Mouse (Mus musculus) MEL (cell line): ENCODE measurements around the gene Uaca. TPM values are rescaled to one million over a fixed set of nuclear protein-coding genes. Genes with fewer than 3 reads are reported as not detected.

ENCODE experiments used
- DNase-seq: peaks from one replicate; pipeline ENCODE4 v3.0.0; 2011; ENCODE audit warnings: low read depth, low spot score
- H3K27ac ChIP-seq: 2 replicates; pipeline ENCODE4 v1.5.1; 2012; ENCODE audit warnings: low read depth, mild to moderate bottlenecking, control low read depth, low read length, moderate library complexity; ENCODE audit not compliant: control insufficient read depth
- H3K27me3 ChIP-seq, 2 experiments: fragments of 150-350 bp in 1 of 2; sonication (generic) in 1 of 2; 2 replicates each; pipeline ENCODE4 v1.6.1; 2012; ENCODE audit warnings: low read length in 2 of 2, mild to moderate bottlenecking in 2 of 2, improper control_type of control experiment in 1 of 2, moderate library complexity in 1 of 2; ENCODE audit not compliant: insufficient read depth in 2 of 2, control insufficient read depth in 1 of 2
- H3K36me3 ChIP-seq, 2 experiments: 2 replicates each; pipeline ENCODE4 v1.6.1; 2012 to 2014; ENCODE audit warnings: low read length in 2 of 2, improper control_type of control experiment in 1 of 2, inconsistent platforms in 1 of 2, mild to moderate bottlenecking in 1 of 2; ENCODE audit not compliant: insufficient read depth in 2 of 2, control insufficient read depth in 1 of 2
- H3K4me1 ChIP-seq, 2 experiments: fragments of 150-350 bp in 1 of 2; sonication (generic) in 1 of 2; 2 replicates each; pipeline ENCODE4 v1.6.1; 2012; ENCODE audit warnings: low read length in 2 of 2, improper control_type of control experiment in 1 of 2, mild to moderate bottlenecking in 1 of 2; ENCODE audit not compliant: insufficient read depth in 2 of 2, control insufficient read depth in 1 of 2
- H3K4me3 ChIP-seq, 2 experiments: fragments of 150-350 bp in 1 of 2; sonication (generic) in 1 of 2; 2 replicates each; pipeline ENCODE4 v1.5.1; 2012; ENCODE audit warnings: low read depth in 2 of 2, low read length in 2 of 2, mild to moderate bottlenecking in 2 of 2, moderate library complexity in 2 of 2, control low read depth in 1 of 2, improper control_type of control experiment in 1 of 2; ENCODE audit not compliant: control insufficient read depth in 1 of 2, insufficient read depth in 1 of 2
- H3K79me2 ChIP-seq: 2 replicates; pipeline ENCODE4 v1.6.1; 2012; ENCODE audit warnings: mild to moderate bottlenecking, low read length, moderate library complexity; ENCODE audit not compliant: control insufficient read depth, poor library complexity, insufficient read depth
- H3K9ac ChIP-seq: 2 replicates; pipeline ENCODE4 v1.6.1; 2012; ENCODE audit warnings: low read depth, mild to moderate bottlenecking, control low read depth, low read length, moderate library complexity; ENCODE audit not compliant: control insufficient read depth, poor library complexity, severe bottlenecking
- H3K9me3 ChIP-seq: fragments of 150-350 bp; sonication (generic); replicated peaks from 2 replicates; pipeline ENCODE4 v1.6.1; 2012; ENCODE audit warnings: mild to moderate bottlenecking, low read length, improper control_type of control experiment, moderate library complexity; ENCODE audit not compliant: insufficient read depth
- BHLHE40 ChIP-seq: IDR thresholded peaks from 2 replicates; pipeline ENCODE4 v1.6.1; 2012; ENCODE audit warnings: low read depth, mild to moderate bottlenecking, inconsistent platforms, low read length, improper control_type of control experiment, borderline replicate concordance
- CHD1 ChIP-seq: IDR thresholded peaks from 2 replicates; pipeline ENCODE4 v1.6.1; 2012; ENCODE audit warnings: low read depth, mild to moderate bottlenecking, inconsistent platforms, low read length, improper control_type of control experiment
- CHD2 ChIP-seq: IDR thresholded peaks from 2 replicates; pipeline ENCODE4 v1.6.1; 2011; ENCODE audit warnings: low read length, improper control_type of control experiment
- CTCF ChIP-seq, 3 experiments: IDR thresholded peaks in 2 of 3; conservative IDR thresholded peaks in 1 of 3; 2 replicates each; pipeline ENCODE4 v1.5.1; 2011 to 2012; ENCODE audit warnings: low read length in 3 of 3, low read depth in 2 of 3, mild to moderate bottlenecking in 2 of 3, improper control_type of control experiment in 1 of 3, inconsistent platforms in 1 of 3, mixed read lengths in 1 of 3, moderate library complexity in 1 of 3; ENCODE audit not compliant: control insufficient read depth in 1 of 3, insufficient read depth in 1 of 3, poor library complexity in 1 of 3, severe bottlenecking in 1 of 3
- EP300 ChIP-seq, 2 experiments: IDR thresholded peaks; 2 replicates each; pipeline ENCODE4 v1.6.1; 2011; ENCODE audit warnings: improper control_type of control experiment in 2 of 2, low read length in 2 of 2, low read depth in 1 of 2, mild to moderate bottlenecking in 1 of 2
- GABPA ChIP-seq: IDR thresholded peaks from 2 replicates; pipeline ENCODE4 v1.6.1; 2012; ENCODE audit warnings: low read depth, mild to moderate bottlenecking, inconsistent platforms, low read length, improper control_type of control experiment, moderate library complexity
- HCFC1 ChIP-seq: IDR thresholded peaks from 2 replicates; pipeline ENCODE4 v1.6.1; 2012; ENCODE audit warnings: low read depth, mild to moderate bottlenecking, inconsistent platforms, low read length, improper control_type of control experiment, moderate library complexity
- JUND ChIP-seq: IDR thresholded peaks from 2 replicates; pipeline ENCODE4 v1.6.1; 2011; ENCODE audit warnings: low read depth, mild to moderate bottlenecking, improper control_type of control experiment, low read length
- MAX ChIP-seq: IDR thresholded peaks from 2 replicates; pipeline ENCODE4 v1.6.1; 2011; ENCODE audit warnings: low read length, improper control_type of control experiment
- MAZ ChIP-seq: IDR thresholded peaks from 2 replicates; pipeline ENCODE4 v1.6.1; 2012; ENCODE audit warnings: low read depth, mild to moderate bottlenecking, inconsistent platforms, low read length, improper control_type of control experiment
- MXI1 ChIP-seq: IDR thresholded peaks from 2 replicates; pipeline ENCODE4 v1.6.1; 2011; ENCODE audit warnings: mild to moderate bottlenecking, low read depth, low read length, improper control_type of control experiment
- MYB ChIP-seq: IDR thresholded peaks from 2 replicates; pipeline ENCODE4 v1.6.1; 2011; ENCODE audit warnings: mild to moderate bottlenecking, low read depth, low read length, improper control_type of control experiment
- MYC ChIP-seq: IDR thresholded peaks from 2 replicates; pipeline ENCODE4 v1.6.1; 2011; ENCODE audit warnings: low read depth, mild to moderate bottlenecking, low read length, improper control_type of control experiment, moderate library complexity
- POLR2A ChIP-seq, 2 experiments: IDR thresholded peaks; 2 replicates each; pipeline ENCODE4 v1.6.1; 2011 to 2012; ENCODE audit warnings: low read length in 2 of 2, mild to moderate bottlenecking in 2 of 2, control low read depth in 1 of 2, improper control_type of control experiment in 1 of 2, low read depth in 1 of 2, moderate library complexity in 1 of 2; ENCODE audit not compliant: control insufficient read depth in 1 of 2, insufficient read depth in 1 of 2, poor library complexity in 1 of 2
- POLR2AphosphoS2 ChIP-seq: IDR thresholded peaks from 2 replicates; pipeline ENCODE4 v1.6.1; 2011; ENCODE audit warnings: low read length, improper control_type of control experiment
- RCOR1 ChIP-seq: IDR thresholded peaks from 2 replicates; pipeline ENCODE4 v1.6.1; 2012; ENCODE audit warnings: low read depth, mild to moderate bottlenecking, inconsistent platforms, low read length, improper control_type of control experiment
- TBP ChIP-seq: IDR thresholded peaks from 2 replicates; pipeline ENCODE4 v1.8.0; 2011; ENCODE audit warnings: low read depth, low read length, improper control_type of control experiment
- UBTF ChIP-seq: IDR thresholded peaks from 2 replicates; pipeline ENCODE4 v1.6.1; 2012; ENCODE audit warnings: low read depth, mild to moderate bottlenecking, inconsistent platforms, low read length, improper control_type of control experiment, moderate library complexity, borderline replicate concordance; ENCODE audit not compliant: insufficient read depth
- ZNF384 ChIP-seq: IDR thresholded peaks from 2 replicates; pipeline ENCODE4 v1.6.1; 2012; ENCODE audit warnings: low read depth, mild to moderate bottlenecking, inconsistent platforms, low read length, improper control_type of control experiment
- polyA plus RNA-seq, 2 experiments: library from polyadenylated mRNA; stranded (reverse) in 1 of 2; unstranded in 1 of 2; fragments of >175 nt in 1 of 2; fragments of >200 nt in 1 of 2; gene quantifications; 2 replicates each; pipeline versions ENCODE4 v1.2.1 to v1.2.4; 2012; ENCODE audit warnings: low replicate concordance in 2 of 2, low read depth in 1 of 2; ENCODE audit not compliant: insufficient read length in 2 of 2, insufficient read depth in 1 of 2, missing spikeins in 1 of 2
- total RNA-seq: library from RNA; depleted of rRNA; stranded (reverse); fragments of 300-350 nt; gene quantifications from 2 replicates; pipeline ENCODE4 v1.2.3, GENCODE M21; 2012

Gene Uaca
- total and polyA plus RNA-seq, 3 experiments = 10.9 to 11.4 TPM; not detected in 1

DNA sequence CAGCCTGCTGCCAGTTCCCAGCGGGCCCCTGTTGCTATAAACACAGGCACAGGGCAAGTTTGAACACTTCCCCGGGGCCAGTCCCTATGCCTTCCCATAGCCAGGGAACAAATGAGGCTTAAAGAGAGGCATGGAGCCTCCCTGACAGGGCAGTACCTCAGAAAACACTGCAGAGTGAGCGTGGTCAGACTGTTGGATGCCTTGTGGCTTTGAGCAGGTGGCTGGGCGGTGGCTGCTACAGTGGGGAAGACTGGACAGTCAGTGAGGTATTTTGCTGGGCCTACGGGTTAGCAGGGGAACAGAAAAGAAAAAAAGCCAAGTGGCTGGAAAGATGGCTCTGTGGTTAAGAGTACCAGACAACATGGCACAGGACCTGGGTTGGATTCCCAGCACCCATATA is 43.2 kb upstream of the Uaca start:
- H3K4me3 ChIP-seq = no peak overlapping the region
- no peak overlapping the region for H3K27ac ChIP-seq
- H3K36me3 ChIP-seq = no peaks in the 10 kb centered on the region
- DNase-seq = no peak
- H3K9ac ChIP-seq = no peak overlapping the region
- H3K4me1 ChIP-seq = no peaks in the 10 kb centered on the region
- peaks cover 0 to 2% of the 10 kb centered on the region in 2 experiments; a peak in 1 of 4 replicates for H3K27me3 ChIP-seq
- TF ChIP-seq MYB (no peak), MXI1 (no peak), RCOR1 (no peak), MYC (no peak), TBP (no peak)
- H3K9me3 ChIP-seq = no peaks in the 10 kb centered on the region
- no peaks in the 10 kb centered on the region for H3K79me2 ChIP-seq

DNA sequence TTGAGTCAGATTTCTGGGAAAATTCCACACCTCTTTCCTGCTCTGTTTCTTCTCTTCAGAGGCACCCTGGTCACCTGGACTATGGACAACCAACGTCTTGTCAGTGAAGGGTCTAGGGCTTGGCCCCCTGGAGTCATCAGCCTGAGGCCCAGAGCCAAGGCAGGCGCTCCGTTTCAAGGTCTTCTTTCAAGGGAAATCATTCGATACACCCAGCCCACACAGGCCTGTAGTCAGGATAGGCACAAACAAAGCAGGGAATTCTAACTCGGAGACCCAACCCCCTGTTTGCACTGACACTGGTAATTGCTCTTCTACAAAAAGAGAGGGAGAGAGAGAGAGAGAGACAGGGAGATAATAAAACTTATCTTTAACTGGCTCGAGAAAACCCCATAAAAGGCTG is 42.4 kb upstream of the Uaca start:
- no peak overlapping the region for H3K27ac ChIP-seq
- TF ChIP-seq MAZ (no peak), MAX (no peak), UBTF (no peak), MYB (no peak), ZNF384 (no peak), CHD2 (no peak), POLR2AphosphoS2 (no peak), EP300 (IDR thresholded peaks at IDR 0.05; ENCODE audit: low read depth in 1 of 2, low read length in 2 of 2) (no peak), HCFC1 (no peak), POLR2A (IDR thresholded peaks at IDR 0.05; ENCODE audit: control insufficient read depth in 1 of 2, insufficient read depth in 1 of 2, low read depth in 1 of 2, low read length in 2 of 2, poor library complexity in 1 of 2) (no peak), CHD1 (no peak), JUND (no peak), GABPA (no peak), BHLHE40 (no peak), MYC (no peak), CTCF (IDR thresholded peaks at IDR 0.05 in 2 of 3, conservative IDR thresholded peaks at IDR 0.05 in 1 of 3; ENCODE audit: control insufficient read depth in 1 of 3, insufficient read depth in 1 of 3, low read depth in 2 of 3, low read length in 3 of 3, poor library complexity in 1 of 3, severe bottlenecking in 1 of 3) (no peak)
- TF ChIP-seq, all 39 proteins: peak for 0
- DNase-seq = no peak
- Histone ChIP-seq H3K36me3 (no peaks in the 10 kb centered on the region), H3K9me3 (no peaks in the 10 kb centered on the region), H3K4me3 (no peak overlapping the region), H3K4me1 (no peaks in the 10 kb centered on the region), H3K9ac (no peak overlapping the region), H3K27me3 (peaks cover 0 to 2% of the 10 kb centered on the region in 2 experiments; a peak in 1 of 4 replicates), H3K79me2 (no peaks in the 10 kb centered on the region)
